Mouse (Mus musculus) megakaryocyte-erythroid progenitor cell, adult 5-6 weeks (primary cell): ENCODE results near the gene 1810030O07Rik. TPM values are rescaled to one million over a fixed set of nuclear protein-coding genes. Genes with fewer than 3 reads are reported as not detected.
"Not testable (repeated sequence)": the region's sequence is repeated elsewhere in the genome, so short reads cannot be mapped to it uniquely, and the experiment has no call there.

Experiments
- ATAC-seq: replicated peaks from 2 replicates; pipeline ENCODE4 v1.8.0; 2016; ENCODE audit warnings: mild to moderate bottlenecking, inconsistent platforms; ENCODE audit not compliant: severe bottlenecking, poor library complexity, low FRiP score, low TSS enrichment
- total RNA-seq, 2 experiments: library from RNA; stranded (forward) in 1 of 2; stranded (reverse) in 1 of 2; fragments of 200-1000, 215-1000 nt in 1 of 2; fragments of >200 nt in 1 of 2; fragmentation: Nextera tagmentation in 1 of 2; gene quantifications; 2 replicates each; pipeline ENCODE4 v1.2.3; 2014 to 2017

1810030O07Rik gene
- total RNA-seq (2014; fragmentation: Nextera tagmentation) (37.4 and 40.7 TPM in 2 replicates), total RNA-seq (2017) (30.7 and 38.6 TPM in 2 replicates)

DNA sequence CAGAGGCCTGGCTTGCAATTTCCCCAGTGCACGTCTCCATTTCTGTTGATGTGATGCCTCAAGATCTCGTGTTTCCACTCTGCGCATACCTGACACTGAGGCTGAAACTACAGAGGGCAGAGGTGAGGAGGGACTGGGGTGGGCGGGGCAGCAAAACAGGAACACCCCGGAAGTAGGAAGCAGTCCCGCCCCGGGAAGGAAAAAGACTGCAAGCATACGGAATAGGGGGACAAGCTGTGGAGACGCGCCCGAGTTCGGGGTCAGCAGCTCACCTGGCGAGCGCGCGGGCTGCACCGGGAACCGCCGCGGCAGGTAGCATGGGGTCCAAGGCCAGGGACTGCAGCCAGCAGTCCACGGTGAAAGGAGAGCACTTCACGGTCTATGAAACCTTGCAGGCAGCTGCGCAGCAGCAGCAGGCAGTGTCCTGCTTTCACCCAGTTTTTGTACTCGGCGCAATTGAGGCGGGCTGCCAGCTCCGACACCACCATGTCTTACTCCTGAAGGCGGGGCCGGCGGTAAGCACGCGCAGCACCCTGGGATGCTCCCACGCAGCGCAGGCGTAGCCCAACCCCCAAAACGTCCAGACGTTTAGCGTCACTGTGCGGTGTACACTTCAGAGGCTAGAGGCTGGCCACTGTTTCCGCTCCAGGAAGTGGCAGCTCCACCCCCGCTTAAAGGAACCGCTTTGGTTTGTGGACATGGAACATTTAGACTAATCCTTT lies at the start of gene 1810030O07Rik:
Gene 1810030O07Rik, minus strand, starts transcription at position 615 of the 722 bp plus-strand sequence.
- ATAC-seq, result peak; percentile 100

DNA sequence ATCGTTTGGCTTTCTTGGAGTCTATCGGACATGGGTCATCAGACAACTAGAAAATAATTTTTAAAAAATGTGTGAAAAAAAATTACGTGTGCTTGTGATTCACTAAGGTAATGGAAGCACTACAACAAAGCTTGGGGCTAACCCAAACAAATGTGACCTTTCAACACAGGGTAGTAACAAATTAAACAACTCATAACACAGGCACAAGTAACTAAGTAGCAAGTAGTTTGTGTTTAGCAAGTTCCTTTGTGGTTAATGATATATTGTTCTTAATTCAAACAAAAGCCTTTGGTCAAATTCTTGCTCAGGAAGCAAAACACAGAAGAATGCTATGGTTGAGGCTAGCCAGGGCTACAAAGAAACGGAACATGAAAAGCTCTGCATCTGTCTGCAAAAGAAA lies 42.6 kb upstream of the 1810030O07Rik start:
- ATAC-seq, result no peak

- no peak for ATAC-seq
Measured at GRCm38 (mm10) chrX:12713796-12714195, 40.3 kb upstream of the 1810030O07Rik start.

DNA sequence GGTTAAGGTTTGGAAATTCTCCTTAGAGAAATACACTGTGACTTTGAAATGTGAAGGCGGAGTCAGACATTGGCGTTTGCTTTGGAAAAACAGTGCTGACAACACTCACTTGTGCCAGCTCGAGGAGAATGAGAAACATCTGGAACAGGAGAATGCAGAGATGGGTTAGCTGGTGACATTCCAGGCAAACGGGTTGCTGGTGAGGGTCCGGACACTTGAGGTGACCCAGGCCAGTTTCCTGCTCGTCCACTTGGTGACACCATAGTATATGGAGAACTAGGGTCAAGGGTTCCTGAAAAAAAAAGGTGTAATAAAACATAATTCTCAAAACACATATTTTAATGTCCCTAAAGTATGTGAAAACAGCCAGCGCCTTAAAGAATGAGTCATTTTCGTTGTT lies 13.4 kb upstream of the 1810030O07Rik start:
- no peak for ATAC-seq

- ATAC-seq, result no peak
Measured at GRCm38 (mm10) chrX:12686071-12686470, 12.6 kb upstream of the 1810030O07Rik start.

DNA sequence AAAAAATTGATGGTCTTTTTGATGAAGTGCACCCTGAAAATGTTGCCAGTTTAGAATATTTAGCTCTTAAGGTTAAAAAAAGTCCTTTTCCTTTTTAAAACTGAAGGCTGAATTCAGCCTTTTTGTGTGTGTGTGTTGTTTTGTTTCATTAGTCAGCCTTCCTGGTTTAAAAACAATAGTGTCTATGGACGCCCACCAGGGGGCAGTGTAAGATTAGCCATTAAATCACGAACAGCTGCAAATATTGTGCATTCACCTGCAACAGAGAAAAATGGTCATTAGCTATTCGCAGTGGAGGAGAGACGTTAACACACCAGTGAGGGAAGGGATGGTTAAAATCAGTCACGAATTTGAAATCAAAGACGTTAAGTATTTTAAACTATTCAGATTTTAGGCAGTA lies 3.9 kb upstream of the 1810030O07Rik start:
- no peak for ATAC-seq

DNA sequence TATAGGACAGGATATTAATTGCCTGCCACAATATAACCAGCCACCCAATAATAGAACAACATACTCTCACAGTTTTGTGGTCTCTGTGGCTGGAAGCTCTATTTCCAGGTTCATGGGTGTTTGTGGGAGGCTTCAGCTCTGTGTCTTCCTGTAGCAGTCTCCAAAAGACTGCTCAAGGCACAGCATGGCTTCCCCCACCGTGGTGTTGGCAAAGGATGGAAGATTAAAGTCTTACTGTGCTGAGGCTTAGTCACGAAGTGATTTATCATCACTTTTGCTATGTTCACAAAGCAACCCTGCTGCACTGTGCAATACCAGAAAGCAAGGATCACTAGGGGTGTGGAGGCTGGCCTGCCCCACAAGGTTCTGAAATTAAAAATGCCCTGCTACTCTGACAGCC lies 19.6 kb downstream of the 1810030O07Rik start:
- no peak for ATAC-seq

- no peak for ATAC-seq
Measured at GRCm38 (mm10) chrX:12651906-12652305, 21.6 kb downstream of the 1810030O07Rik start.

DNA sequence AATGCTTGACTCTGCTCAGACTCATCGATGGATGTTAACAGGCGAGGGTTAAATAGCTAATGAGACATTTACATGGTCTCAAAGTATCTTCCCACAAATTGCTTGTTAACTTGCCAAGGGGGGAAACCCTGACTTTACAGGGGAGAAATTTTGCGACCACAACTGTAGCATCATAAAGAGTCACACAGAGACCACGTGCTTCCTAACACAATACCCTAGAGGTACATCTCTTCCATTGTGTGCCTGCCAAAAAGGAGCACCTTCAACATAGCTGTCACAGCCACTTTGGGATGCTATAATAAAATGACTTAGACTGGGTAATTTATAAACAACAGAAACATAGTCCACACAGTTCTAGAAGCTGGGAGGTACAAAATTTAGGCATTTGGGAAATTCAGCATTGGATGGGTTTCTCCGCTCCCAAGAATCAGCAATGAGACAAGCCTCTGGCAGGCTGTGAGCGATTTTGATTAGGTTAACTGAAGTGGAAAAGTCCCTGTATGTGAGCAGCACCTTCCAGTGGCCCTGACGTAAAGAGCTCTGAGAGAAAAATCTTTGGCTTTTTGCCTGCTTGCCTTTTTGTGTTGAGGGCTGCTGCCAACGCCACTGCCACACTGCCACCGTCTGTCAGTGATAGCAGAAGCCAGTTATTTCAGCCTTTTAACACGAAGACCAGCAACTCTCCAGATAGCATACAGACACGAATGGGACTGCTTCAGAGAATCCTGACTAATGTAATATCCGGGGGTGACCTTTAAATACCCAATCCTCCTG lies 27.8 kb downstream of the 1810030O07Rik start:
- peak; percentile 44 for ATAC-seq

- no peak for ATAC-seq
Measured at GRCm38 (mm10) chrX:12644976-12645375, 28.5 kb downstream of the 1810030O07Rik start.

GRCm38 (mm10) chrX:12625131-12625530 lies 48.3 kb downstream of the 1810030O07Rik start:
- no peak for ATAC-seq

- ATAC-seq, result not testable (repeated sequence)
Measured at GRCm38 (mm10) chrX:12612360-12612759, 61.1 kb downstream of the 1810030O07Rik start.

GRCm38 (mm10) chrX:12611211-12611610 lies 62.3 kb downstream of the 1810030O07Rik start:
- ATAC-seq, result peak; percentile 65; the same call in 1 of the 2 replicates

DNA sequence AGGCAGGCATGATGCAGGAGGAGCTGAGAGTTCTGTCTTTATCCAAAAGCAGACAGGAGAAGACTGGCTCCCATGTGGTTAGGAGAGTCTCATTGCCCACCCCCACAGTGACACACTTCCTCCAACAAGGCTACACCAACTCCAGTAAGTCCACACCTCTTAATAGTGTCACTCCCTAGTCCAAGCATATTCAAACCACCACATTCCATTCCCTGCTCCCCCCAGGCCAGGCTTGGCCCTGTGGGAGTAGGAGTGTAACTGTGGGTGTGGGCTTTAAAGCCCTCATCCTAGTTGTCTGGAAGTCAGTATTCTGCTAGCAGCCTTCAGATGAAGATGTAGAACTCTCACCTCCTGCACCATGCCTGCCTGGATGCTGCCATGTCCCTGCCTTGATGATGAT lies 62.9 kb downstream of the 1810030O07Rik start:
- ATAC-seq, result not testable (repeated sequence)

Other genes with a start within 250 kb of the 1810030O07Rik start
- 25.3 and 29.4 TPM in 2 replicates for gene Atp6ap2, start 85.9 kb downstream of the 1810030O07Rik start, total RNA-seq (2014; fragmentation: Nextera tagmentation)
- gene Atp6ap2, start 85.9 kb downstream of the 1810030O07Rik start, total RNA-seq (2017), result 49.0 and 50.7 TPM in 2 replicates
- gene Med14, start 88.4 kb upstream of the 1810030O07Rik start, total RNA-seq (2014; fragmentation: Nextera tagmentation), result 61.8 TPM in 2 replicates
- 24.1 and 25.8 TPM in 2 replicates for gene Med14, start 88.4 kb upstream of the 1810030O07Rik start, total RNA-seq (2017)